Mouse (Mus musculus): Measurements from ENCODE around the gene Krt1. TPM values are rescaled to one million over a fixed set of nuclear protein-coding genes. Genes with fewer than 3 reads are reported as not detected.

Krt1 gene
- polyA plus RNA-seq, 1 experiment from 2014 or later: 0.74 TPM

DNA sequence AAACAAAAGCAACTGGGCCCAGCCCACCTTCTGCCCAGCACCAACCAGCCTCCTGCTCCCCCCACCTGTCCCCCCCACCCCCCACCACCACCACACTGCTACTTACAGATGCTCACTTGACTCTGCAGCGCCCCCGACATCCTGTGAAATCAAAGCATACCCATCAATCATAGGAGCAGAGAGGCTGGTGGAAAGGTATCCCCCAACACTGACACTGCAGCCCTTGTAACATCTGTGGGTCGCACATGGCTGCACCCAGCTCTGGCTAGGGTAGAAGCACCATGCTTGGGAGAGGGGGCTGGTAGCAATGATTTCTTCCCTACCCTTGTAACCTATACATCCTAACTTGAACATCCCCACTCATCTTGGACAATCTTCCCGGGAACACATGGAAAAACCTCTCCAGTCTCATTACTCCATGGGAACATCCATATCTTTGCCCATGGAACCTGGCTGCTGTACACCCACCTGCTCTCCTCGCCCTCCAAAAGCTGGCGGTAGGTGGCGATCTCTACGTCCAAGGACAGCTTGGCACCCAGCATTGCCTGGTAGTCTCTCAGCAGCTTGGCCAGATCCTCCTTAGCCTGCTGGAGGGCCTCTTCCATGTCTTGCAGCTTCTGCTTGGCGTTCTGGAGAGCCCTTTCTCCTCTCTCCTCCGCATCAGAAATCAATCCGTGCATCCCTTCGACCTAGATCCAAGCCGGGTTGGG, 10.0 kb upstream of the Krt1 start:
- no peaks in the 10 kb centered on the region for H3K9me3 ChIP-seq (ENCODE audit: control insufficient read depth, low read length)
- H3K9ac ChIP-seq (ENCODE audit: low read length): no peak overlapping the region
- no peak for DNase-seq (ENCODE audit: low spot score)
- no peak for ATAC-seq (ENCODE audit: insufficient read depth, low FRiP score, low TSS enrichment)
- 55% methylated on average over 13 of the region's 13 CpGs for WGBS
- peaks cover 24% of the 10 kb centered on the region for H3K27me3 ChIP-seq (ENCODE audit: control insufficient read depth, insufficient read depth, low read length)
- peak overlapping the region; percentile 87; the same call in 1 of the 2 replicates for H3K4me2 ChIP-seq (ENCODE audit: low read depth)
- no peak overlapping the region; the same call in 1 of the 2 replicates for H3K4me3 ChIP-seq (ENCODE audit: low read depth, low read length)
- H3K36me3 ChIP-seq (ENCODE audit: control insufficient read depth, insufficient read depth, low read length): no peaks in the 10 kb centered on the region
- H3K4me1 ChIP-seq (ENCODE audit: control insufficient read depth, insufficient read depth, low read length): peaks cover 4% of the 10 kb centered on the region; the same call in 1 of the 2 replicates
- no peak overlapping the region for H3K27ac ChIP-seq (ENCODE audit: low read depth, low read length)

DNA sequence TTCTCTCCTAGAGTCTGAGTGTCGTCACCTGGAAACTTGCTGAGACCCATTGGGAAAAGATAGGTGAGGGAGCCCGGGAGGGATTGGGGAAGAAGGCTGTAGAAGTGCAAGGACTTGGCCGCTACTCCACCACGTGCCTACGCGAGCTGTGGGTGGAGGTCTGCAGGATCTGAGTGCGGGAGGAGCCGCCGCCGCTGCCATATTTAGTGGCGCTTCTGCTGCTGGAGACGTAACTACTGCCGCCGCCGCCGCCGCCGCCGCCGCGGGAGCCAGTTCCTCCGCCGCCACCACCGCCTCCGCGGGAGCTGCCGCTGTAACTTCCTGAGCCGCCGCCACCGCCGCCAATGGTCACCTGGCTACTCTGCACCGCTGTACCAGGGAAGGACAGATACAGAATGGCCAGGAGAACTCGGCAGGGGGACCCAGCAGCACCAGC, 9.2 kb upstream of the Krt1 start:
- Histone ChIP-seq H3K4me2 (ENCODE audit: low read depth) (peak overlapping the region; percentile 87), H3K9ac (ENCODE audit: low read length) (peak overlapping the region; percentile 57), H3K27me3 (ENCODE audit: control insufficient read depth, insufficient read depth, low read length) (peaks cover 24% of the 10 kb centered on the region), H3K4me1 (ENCODE audit: control insufficient read depth, insufficient read depth, low read length) (peaks cover 4% of the 10 kb centered on the region; the same call in 1 of the 2 replicates), H3K4me3 (ENCODE audit: low read depth, low read length) (peak overlapping the region; percentile 34), H3K36me3 (ENCODE audit: control insufficient read depth, insufficient read depth, low read length) (no peaks in the 10 kb centered on the region), H3K9me3 (ENCODE audit: control insufficient read depth, low read length) (no peaks in the 10 kb centered on the region), H3K27ac (ENCODE audit: low read depth, low read length) (no peak overlapping the region)
- peak; percentile 66 for DNase-seq (ENCODE audit: low spot score)
- ATAC-seq (ENCODE audit: insufficient read depth, low FRiP score, low TSS enrichment): no peak
- 0% methylated on average over 31 of the region's 33 CpGs for WGBS

DNA sequence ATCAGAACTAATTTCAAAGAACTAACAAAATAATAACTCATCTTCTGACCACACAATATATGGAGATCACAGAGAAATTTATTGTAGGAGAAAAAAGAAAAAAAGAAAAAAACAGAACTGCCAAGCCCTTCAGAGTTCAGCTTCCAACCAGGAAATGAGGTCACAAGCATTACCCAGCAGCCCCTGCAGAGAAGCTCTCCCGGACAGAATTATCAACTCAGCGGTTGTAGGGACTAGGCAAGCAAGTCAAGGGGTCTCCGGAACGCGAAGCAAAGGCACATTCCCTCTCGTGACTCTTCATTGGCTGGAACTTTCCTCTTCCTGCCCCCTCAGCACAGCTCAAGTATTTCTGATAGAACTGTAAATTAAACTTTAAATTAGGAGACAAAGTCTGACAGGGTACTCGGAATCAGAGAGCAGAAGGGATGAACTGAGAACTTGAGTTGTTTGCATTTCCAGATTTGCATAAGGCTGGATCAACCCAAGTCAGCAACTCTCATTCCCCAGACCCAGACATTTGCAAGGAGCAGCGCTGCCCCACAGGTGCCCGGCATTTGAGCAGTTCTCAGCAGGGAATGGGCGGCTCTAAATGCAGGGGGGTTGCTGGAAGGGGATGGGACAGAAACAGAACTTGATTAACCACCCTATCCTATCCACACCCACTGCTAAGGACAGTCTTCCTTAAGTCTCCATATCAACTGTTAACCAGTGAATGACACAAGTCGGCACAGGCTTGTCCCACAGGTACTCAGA, 8.3 kb upstream of the Krt1 start:
- no peak overlapping the region for H3K4me3 ChIP-seq (ENCODE audit: low read depth, low read length)
- no peak overlapping the region for H3K27ac ChIP-seq (ENCODE audit: low read depth, low read length)
- no peak for DNase-seq (ENCODE audit: low spot score)
- H3K27me3 ChIP-seq (ENCODE audit: control insufficient read depth, insufficient read depth, low read length): peaks cover 24% of the 10 kb centered on the region
- WGBS: 4% methylated on average over 11 of the region's 11 CpGs
- no peaks in the 10 kb centered on the region for H3K36me3 ChIP-seq (ENCODE audit: control insufficient read depth, insufficient read depth, low read length)
- no peak overlapping the region for H3K9ac ChIP-seq (ENCODE audit: low read length)
- peaks cover 4% of the 10 kb centered on the region; the same call in 1 of the 2 replicates for H3K4me1 ChIP-seq (ENCODE audit: control insufficient read depth, insufficient read depth, low read length)
- no peak for ATAC-seq (ENCODE audit: insufficient read depth, low FRiP score, low TSS enrichment)
- H3K9me3 ChIP-seq (ENCODE audit: control insufficient read depth, low read length): no peaks in the 10 kb centered on the region
- peak overlapping the region; percentile 87 for H3K4me2 ChIP-seq (ENCODE audit: low read depth)

DNA sequence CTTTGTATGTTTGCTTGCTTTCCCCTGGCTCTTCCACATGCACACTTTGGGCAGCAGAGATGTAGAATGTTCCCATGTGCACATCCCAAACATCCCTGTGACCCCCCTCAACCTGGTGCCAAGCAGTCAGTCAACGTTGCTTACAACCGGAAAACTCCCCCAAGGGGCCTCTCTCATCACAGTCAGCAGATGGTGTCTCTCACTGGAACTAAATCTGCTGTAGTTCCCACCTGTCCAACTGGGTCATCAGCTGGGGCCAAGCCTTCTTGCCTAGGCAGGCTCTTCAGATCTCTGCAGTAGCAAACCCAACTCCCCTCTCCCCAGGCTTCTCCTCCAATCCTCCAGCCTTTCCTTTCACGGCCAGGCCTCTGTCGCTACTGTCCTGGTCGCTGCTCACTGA, 6.1 kb upstream of the Krt1 start:
- 55% methylated on average over 5 of the region's 5 CpGs for WGBS
- Histone ChIP-seq H3K27ac (ENCODE audit: low read depth, low read length) (no peak overlapping the region), H3K4me2 (ENCODE audit: low read depth) (no peak overlapping the region), H3K4me3 (ENCODE audit: low read depth, low read length) (no peak overlapping the region), H3K27me3 (ENCODE audit: control insufficient read depth, insufficient read depth, low read length) (peaks cover 24% of the 10 kb centered on the region), H3K36me3 (ENCODE audit: control insufficient read depth, insufficient read depth, low read length) (no peaks in the 10 kb centered on the region), H3K9ac (ENCODE audit: low read length) (no peak overlapping the region), H3K9me3 (ENCODE audit: control insufficient read depth, low read length) (no peaks in the 10 kb centered on the region), H3K4me1 (ENCODE audit: control insufficient read depth, insufficient read depth, low read length) (peaks cover 4% of the 10 kb centered on the region; the same call in 1 of the 2 replicates)
- ATAC-seq (ENCODE audit: insufficient read depth, low FRiP score, low TSS enrichment) (no peak), DNase-seq (ENCODE audit: low spot score) (no peak)

DNA sequence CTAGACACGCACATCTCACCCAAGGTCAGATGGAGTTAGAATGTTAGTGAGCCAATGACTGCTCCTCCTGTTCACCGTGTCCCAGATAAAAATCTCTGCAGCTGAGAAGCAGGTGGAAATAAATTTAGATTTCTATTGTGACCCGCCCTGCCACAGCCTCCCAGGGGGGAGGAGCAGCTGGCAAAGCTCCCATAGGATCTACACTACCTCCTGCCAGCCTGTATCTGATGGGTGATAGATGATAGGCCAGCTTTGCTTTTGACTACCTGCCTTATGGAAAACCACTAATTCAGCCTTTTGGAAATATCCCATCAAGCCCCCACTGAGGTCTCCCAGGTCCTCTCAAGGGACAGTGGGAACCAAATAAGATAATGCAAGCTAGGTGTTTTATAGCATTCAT, 5.1 kb upstream of the Krt1 start:
- Histone ChIP-seq H3K4me3 (ENCODE audit: low read depth, low read length) (no peak overlapping the region), H3K9ac (ENCODE audit: low read length) (no peak overlapping the region), H3K9me3 (ENCODE audit: control insufficient read depth, low read length) (no peaks in the 10 kb centered on the region), H3K27me3 (ENCODE audit: control insufficient read depth, insufficient read depth, low read length) (peaks cover 21% of the 10 kb centered on the region), H3K4me1 (ENCODE audit: control insufficient read depth, insufficient read depth, low read length) (peaks cover 4% of the 10 kb centered on the region; the same call in 1 of the 2 replicates), H3K27ac (ENCODE audit: low read depth, low read length) (no peak overlapping the region), H3K36me3 (ENCODE audit: control insufficient read depth, insufficient read depth, low read length) (no peaks in the 10 kb centered on the region), H3K4me2 (ENCODE audit: low read depth) (no peak overlapping the region)
- DNase-seq (ENCODE audit: low spot score): no peak
- no peak for ATAC-seq (ENCODE audit: insufficient read depth, low FRiP score, low TSS enrichment)
- 75% methylated on average over 3 of the region's 3 CpGs for WGBS

DNA sequence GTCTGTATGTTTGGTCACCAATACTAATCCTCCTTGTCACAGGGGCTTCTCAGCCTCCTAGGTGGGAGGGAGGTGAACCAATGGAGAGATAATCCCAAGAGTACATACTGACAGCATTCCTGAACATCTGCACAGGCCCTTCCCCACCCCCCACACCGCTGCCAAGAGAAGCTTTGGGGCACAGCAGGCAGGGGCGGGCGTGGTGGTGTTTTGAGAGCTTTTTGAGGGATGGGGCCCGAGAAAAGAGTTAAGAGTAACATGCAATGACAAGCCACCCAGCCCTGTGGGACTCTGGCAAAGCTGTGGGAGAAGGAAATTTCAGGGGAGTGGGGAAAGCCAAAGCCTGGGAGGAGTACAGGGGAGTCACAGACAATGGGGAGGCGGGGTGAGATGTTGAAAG, 3.7 kb upstream of the Krt1 start:
- no peak for DNase-seq (ENCODE audit: low spot score)

DNA sequence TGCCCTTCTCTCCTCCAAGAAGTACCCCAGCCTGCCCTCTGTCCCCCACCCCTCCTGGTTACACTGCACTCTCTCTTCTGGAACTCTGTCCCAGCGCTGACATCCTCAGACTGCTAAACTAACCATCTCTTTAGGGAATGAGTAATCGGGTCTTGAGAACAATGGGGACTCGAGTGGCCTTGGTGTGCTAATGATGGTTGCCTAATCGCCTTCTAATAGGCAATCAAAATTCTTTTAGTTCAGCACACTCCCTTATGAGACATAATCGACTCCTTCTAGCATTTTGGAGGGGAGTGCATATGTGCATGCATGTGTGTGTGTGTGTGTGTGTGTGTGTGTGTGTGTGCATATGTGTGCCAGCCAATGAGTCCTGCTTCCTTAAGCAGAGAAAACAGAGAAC, 2.0 kb upstream of the Krt1 start:
- H3K9ac ChIP-seq (ENCODE audit: low read length): no peak overlapping the region
- no peak for ATAC-seq (ENCODE audit: insufficient read depth, low FRiP score, low TSS enrichment)
- H3K4me2 ChIP-seq (ENCODE audit: low read depth): no peak overlapping the region
- H3K4me3 ChIP-seq (ENCODE audit: low read depth, low read length): no peak overlapping the region
- peaks cover 2% of the 10 kb centered on the region; the same call in 1 of the 2 replicates for H3K27me3 ChIP-seq (ENCODE audit: control insufficient read depth, insufficient read depth, low read length)
- H3K36me3 ChIP-seq (ENCODE audit: control insufficient read depth, insufficient read depth, low read length): no peaks in the 10 kb centered on the region
- H3K4me1 ChIP-seq (ENCODE audit: control insufficient read depth, insufficient read depth, low read length): no peaks in the 10 kb centered on the region
- DNase-seq (ENCODE audit: low spot score): no peak
- WGBS: 18% methylated on average over 5 of the region's 5 CpGs
- H3K9me3 ChIP-seq (ENCODE audit: control insufficient read depth, low read length): no peaks in the 10 kb centered on the region
- H3K27ac ChIP-seq (ENCODE audit: low read depth, low read length): no peak overlapping the region

More for the DNA sequence above, 3.7 kb upstream of the Krt1 start:
- Histone ChIP-seq H3K27me3 (ENCODE audit: control insufficient read depth, insufficient read depth, low read length) (peaks cover 14% of the 10 kb centered on the region), H3K9ac (ENCODE audit: low read length) (no peak overlapping the region), H3K27ac (ENCODE audit: low read depth, low read length) (no peak overlapping the region), H3K9me3 (ENCODE audit: control insufficient read depth, low read length) (no peaks in the 10 kb centered on the region), H3K4me3 (ENCODE audit: low read depth, low read length) (no peak overlapping the region), H3K36me3 (ENCODE audit: control insufficient read depth, insufficient read depth, low read length) (no peaks in the 10 kb centered on the region), H3K4me2 (ENCODE audit: low read depth) (no peak overlapping the region), H3K4me1 (ENCODE audit: control insufficient read depth, insufficient read depth, low read length) (peaks cover 2% of the 10 kb centered on the region; the same call in 1 of the 2 replicates)
- ATAC-seq (ENCODE audit: insufficient read depth, low FRiP score, low TSS enrichment): no peak
- 11% methylated on average over 5 of the region's 5 CpGs for WGBS

DNA sequence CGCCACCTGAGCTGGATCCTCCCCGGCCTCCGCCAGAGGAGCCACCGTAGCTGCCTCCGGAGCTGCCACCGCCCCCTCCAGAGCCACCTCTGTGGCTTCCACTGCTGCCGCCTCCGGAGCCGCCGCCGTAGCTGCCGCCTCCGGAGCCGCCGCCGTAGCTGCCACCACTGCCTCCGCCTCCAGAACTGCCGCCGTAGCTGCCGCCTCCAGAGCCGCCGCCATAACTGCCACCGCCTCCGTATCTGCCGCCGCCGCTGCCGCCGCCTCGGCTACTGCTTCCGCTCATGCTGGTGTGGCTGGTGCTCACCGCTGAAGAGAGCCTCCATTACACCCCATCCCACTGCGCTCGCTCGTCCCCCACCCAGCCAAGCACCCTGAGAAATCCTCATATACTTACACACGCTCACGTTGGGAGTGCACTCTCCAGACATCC, 4.6 kb downstream of the Krt1 start:
- under 1% methylated on average over 37 of the region's 37 CpGs for WGBS
- peak; percentile 45; the same call in 1 of the 2 replicates for ATAC-seq (ENCODE audit: insufficient read depth, low FRiP score, low TSS enrichment)

More for the DNA sequence above, 4.6 kb downstream of the Krt1 start:
- H3K27me3 ChIP-seq (ENCODE audit: control insufficient read depth, insufficient read depth, low read length): peaks cover 10% of the 10 kb centered on the region; the same call in 1 of the 2 replicates
- peak; percentile 65 for DNase-seq (ENCODE audit: low spot score)
- H3K36me3 ChIP-seq (ENCODE audit: control insufficient read depth, insufficient read depth, low read length): no peaks in the 10 kb centered on the region
- H3K9ac ChIP-seq (ENCODE audit: low read length): peak overlapping the region; percentile 74
- H3K4me3 ChIP-seq (ENCODE audit: low read depth, low read length): peak overlapping the region; percentile 43
- H3K4me1 ChIP-seq (ENCODE audit: control insufficient read depth, insufficient read depth, low read length): no peaks in the 10 kb centered on the region
- H3K4me2 ChIP-seq (ENCODE audit: low read depth): peak overlapping the region; percentile 78
- no peaks in the 10 kb centered on the region for H3K9me3 ChIP-seq (ENCODE audit: control insufficient read depth, low read length)
- no peak overlapping the region for H3K27ac ChIP-seq (ENCODE audit: low read depth, low read length)
